Mouse (Mus musculus): Measurements from ENCODE around the gene Thbs1.
"Not testable (repeated sequence)": the region's sequence is repeated elsewhere in the genome, so short reads cannot be mapped to it uniquely, and the experiment has no call there.

Thbs1 gene

GRCm38 (mm10) chr2:118137776-118138175 is 26.1 kb downstream of the Thbs1 start:
- in situ Hi-C loops (cut with MboI; ENCODE audit: unreplicated experiment in 2 of 2) = no loop called here

GRCm38 (mm10) chr2:118139261-118139660 is 27.6 kb downstream of the Thbs1 start:
- in situ Hi-C loops (cut with MboI; ENCODE audit: unreplicated experiment in 2 of 2) = no loop called here

GRCm38 (mm10) chr2:118141651-118142050 is 30.0 kb downstream of the Thbs1 start:
- in situ Hi-C loops (cut with MboI; ENCODE audit: unreplicated experiment in 2 of 2) = no loop called here

GRCm38 (mm10) chr2:118147749-118148148 is 36.1 kb downstream of the Thbs1 start:
- in situ Hi-C loops (cut with MboI; ENCODE audit: unreplicated experiment in 2 of 2) = not testable (repeated sequence)

- in situ Hi-C loops (cut with MboI; ENCODE audit: unreplicated experiment in 2 of 2) = no loop called here
These were observed 36.9 kb downstream of the Thbs1 start for GRCm38 (mm10) chr2:118148321-118149142.

- in situ Hi-C loops (cut with MboI; ENCODE audit: unreplicated experiment in 2 of 2) = no loop called here
These were observed 38.3 kb downstream of the Thbs1 start for GRCm38 (mm10) chr2:118149855-118150563.

- in situ Hi-C loops (cut with MboI; ENCODE audit: unreplicated experiment in 2 of 2) = no loop called here
These were observed 46.4 kb downstream of the Thbs1 start for GRCm38 (mm10) chr2:118158095-118158494.

- in situ Hi-C loops (cut with MboI; ENCODE audit: unreplicated experiment in 2 of 2) = no loop called here
These were observed 47.5 kb downstream of the Thbs1 start for GRCm38 (mm10) chr2:118159126-118159525.

- in situ Hi-C loops (cut with MboI; ENCODE audit: unreplicated experiment in 2 of 2) = no loop called here
These were observed 48.9 kb downstream of the Thbs1 start for GRCm38 (mm10) chr2:118160547-118160946.

- in situ Hi-C loops (cut with MboI; ENCODE audit: unreplicated experiment in 2 of 2) = no loop called here
These were observed 49.3 kb downstream of the Thbs1 start for GRCm38 (mm10) chr2:118160991-118161390.

- in situ Hi-C loops (cut with MboI; ENCODE audit: unreplicated experiment in 2 of 2) = no loop called here
These were observed 50.8 kb downstream of the Thbs1 start for GRCm38 (mm10) chr2:118162486-118162885.

GRCm38 (mm10) chr2:118164137-118164536 is 52.5 kb downstream of the Thbs1 start:
- in situ Hi-C loops (cut with MboI; ENCODE audit: unreplicated experiment in 2 of 2) = no loop called here

- in situ Hi-C loops (cut with MboI; ENCODE audit: unreplicated experiment in 2 of 2) = no loop called here
These were observed 54.0 kb downstream of the Thbs1 start for GRCm38 (mm10) chr2:118165691-118166090.

GRCm38 (mm10) chr2:118167731-118168130 is 56.1 kb downstream of the Thbs1 start:
- in situ Hi-C loops (cut with MboI; ENCODE audit: unreplicated experiment in 2 of 2) = no loop called here

- in situ Hi-C loops (cut with MboI; ENCODE audit: unreplicated experiment in 2 of 2) = no loop called here
These were observed 56.5 kb downstream of the Thbs1 start for GRCm38 (mm10) chr2:118168225-118168624.

- in situ Hi-C loops (cut with MboI; ENCODE audit: unreplicated experiment in 2 of 2) = no loop called here
These were observed 63.1 kb downstream of the Thbs1 start for GRCm38 (mm10) chr2:118174558-118175383.

Measured in v-Abl transformed pro-B cells (cell line).